Mouse (Mus musculus): ENCODE data around the gene Mafb. TPM values are rescaled to one million over a fixed set of nuclear protein-coding genes. Genes with fewer than 3 reads are reported as not detected.

Gene Mafb
- polyA plus RNA-seq, 1 experiment from 2014 or later: 4.9 TPM

- no peak overlapping the region for H3K9ac ChIP-seq (replicated peaks; ENCODE audit: low read length)
- no peaks in the 10 kb centered on the region for H3K36me3 ChIP-seq (replicated peaks; ENCODE audit: control insufficient read depth, insufficient read depth, low read depth, low read length)
- no peak overlapping the region for H3K4me3 ChIP-seq (ENCODE audit: low read depth, low read length)
- WGBS: 23% methylated on average over 7 of the region's 7 CpGs
- peak; percentile 48 for DNase-seq (ENCODE audit: low spot score)
- peak; percentile 60 for ATAC-seq (replicated peaks; ENCODE audit: insufficient number of reproducible peaks, low FRiP score, low TSS enrichment, low read depth)
- H3K9me3 ChIP-seq (replicated peaks; ENCODE audit: control insufficient read depth, low read length): no peaks in the 10 kb centered on the region
- H3K4me1 ChIP-seq (ENCODE audit: control insufficient read depth, insufficient read depth, low read length): no peaks in the 10 kb centered on the region; the same call in 1 of the 2 replicates
- H3K27ac ChIP-seq (replicated peaks; ENCODE audit: low read depth, low read length): no peak overlapping the region
- H3K27me3 ChIP-seq (ENCODE audit: control insufficient read depth, insufficient read depth, low read length): no peaks in the 10 kb centered on the region
- no peak overlapping the region for H3K4me2 ChIP-seq (ENCODE audit: low read depth, low read length)
Observed at GRCm38 (mm10) chr2:160348796-160349195, 18.1 kb downstream of the Mafb start.

- ATAC-seq (replicated peaks; ENCODE audit: insufficient number of reproducible peaks, low FRiP score, low TSS enrichment, low read depth) (no peak), DNase-seq (ENCODE audit: low spot score) (peak; percentile 28)
- Histone ChIP-seq H3K27me3 (ENCODE audit: control insufficient read depth, insufficient read depth, low read length) (no peaks in the 10 kb centered on the region), H3K4me3 (ENCODE audit: low read depth, low read length) (no peak overlapping the region), H3K9me3 (replicated peaks; ENCODE audit: control insufficient read depth, low read length) (no peaks in the 10 kb centered on the region), H3K4me2 (ENCODE audit: low read depth, low read length) (no peak overlapping the region), H3K27ac (replicated peaks; ENCODE audit: low read depth, low read length) (no peak overlapping the region), H3K9ac (replicated peaks; ENCODE audit: low read length) (no peak overlapping the region), H3K4me1 (ENCODE audit: control insufficient read depth, insufficient read depth, low read length) (no peaks in the 10 kb centered on the region), H3K36me3 (replicated peaks; ENCODE audit: control insufficient read depth, insufficient read depth, low read depth, low read length) (no peaks in the 10 kb centered on the region)
- WGBS: 51% methylated on average over 4 of the region's 4 CpGs
Observed at GRCm38 (mm10) chr2:160348072-160348604, 18.7 kb downstream of the Mafb start.

- no peaks in the 10 kb centered on the region for H3K36me3 ChIP-seq (replicated peaks; ENCODE audit: control insufficient read depth, insufficient read depth, low read depth, low read length)
- H3K27ac ChIP-seq (replicated peaks; ENCODE audit: low read depth, low read length): no peak overlapping the region
- no peaks in the 10 kb centered on the region for H3K27me3 ChIP-seq (ENCODE audit: control insufficient read depth, insufficient read depth, low read length)
- no peak overlapping the region for H3K4me3 ChIP-seq (ENCODE audit: low read depth, low read length)
- no peaks in the 10 kb centered on the region for H3K9me3 ChIP-seq (replicated peaks; ENCODE audit: control insufficient read depth, low read length)
- no peaks in the 10 kb centered on the region for H3K4me1 ChIP-seq (ENCODE audit: control insufficient read depth, insufficient read depth, low read length)
- no peak overlapping the region for H3K9ac ChIP-seq (replicated peaks; ENCODE audit: low read length)
- DNase-seq (ENCODE audit: low spot score): no peak
- ATAC-seq (replicated peaks; ENCODE audit: insufficient number of reproducible peaks, low FRiP score, low TSS enrichment, low read depth): no peak
- H3K4me2 ChIP-seq (ENCODE audit: low read depth, low read length): no peak overlapping the region
Observed at GRCm38 (mm10) chr2:160345644-160346043, 21.2 kb downstream of the Mafb start.

- no peak for ATAC-seq (replicated peaks; ENCODE audit: insufficient number of reproducible peaks, low FRiP score, low TSS enrichment, low read depth)
Observed at GRCm38 (mm10) chr2:160340121-160340520, 26.7 kb downstream of the Mafb start.

DNA sequence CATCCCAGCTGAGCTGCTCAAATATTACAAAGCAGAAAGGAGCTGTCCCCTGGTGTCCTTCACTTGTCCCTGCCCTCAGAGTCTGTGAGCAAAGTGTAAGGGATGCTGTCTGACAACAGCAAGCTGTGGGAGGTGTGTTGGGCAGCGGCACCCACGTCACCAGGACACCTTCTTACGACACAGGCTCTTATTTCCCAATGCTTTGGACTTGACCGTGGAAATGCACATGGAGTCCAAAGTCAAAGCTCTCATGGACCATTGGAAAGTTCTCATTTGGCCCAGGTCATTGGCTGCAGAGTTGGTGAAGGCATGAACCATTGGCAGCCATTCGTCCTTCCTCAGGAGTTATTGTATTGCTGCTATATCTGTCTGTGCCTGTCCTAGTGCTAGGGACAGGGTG lies 27.3 kb downstream of the Mafb start:
- no peak overlapping the region for H3K27ac ChIP-seq (replicated peaks; ENCODE audit: low read depth, low read length)
- H3K4me2 ChIP-seq (ENCODE audit: low read depth, low read length): no peak overlapping the region
- no peak for ATAC-seq (replicated peaks; ENCODE audit: insufficient number of reproducible peaks, low FRiP score, low TSS enrichment, low read depth)
- no peaks in the 10 kb centered on the region for H3K4me1 ChIP-seq (ENCODE audit: control insufficient read depth, insufficient read depth, low read length)
- H3K9me3 ChIP-seq (replicated peaks; ENCODE audit: control insufficient read depth, low read length): no peaks in the 10 kb centered on the region
- H3K36me3 ChIP-seq (replicated peaks; ENCODE audit: control insufficient read depth, insufficient read depth, low read depth, low read length): no peaks in the 10 kb centered on the region
- whole genome bisulfite sequencing: 92% methylated on average over 5 of the region's 5 CpGs
- DNase-seq (ENCODE audit: low spot score): no peak
- no peaks in the 10 kb centered on the region for H3K27me3 ChIP-seq (ENCODE audit: control insufficient read depth, insufficient read depth, low read length)
- H3K9ac ChIP-seq (replicated peaks; ENCODE audit: low read length): no peak overlapping the region
- no peak overlapping the region for H3K4me3 ChIP-seq (ENCODE audit: low read depth, low read length)

More at GRCm38 (mm10) chr2:160340121-160340520, 26.7 kb downstream of the Mafb start:
- Histone ChIP-seq H3K36me3 (replicated peaks; ENCODE audit: control insufficient read depth, insufficient read depth, low read depth, low read length) (no peaks in the 10 kb centered on the region), H3K4me3 (ENCODE audit: low read depth, low read length) (no peak overlapping the region), H3K4me1 (ENCODE audit: control insufficient read depth, insufficient read depth, low read length) (no peaks in the 10 kb centered on the region), H3K9ac (replicated peaks; ENCODE audit: low read length) (no peak overlapping the region), H3K27ac (replicated peaks; ENCODE audit: low read depth, low read length) (no peak overlapping the region), H3K4me2 (ENCODE audit: low read depth, low read length) (no peak overlapping the region), H3K27me3 (ENCODE audit: control insufficient read depth, insufficient read depth, low read length) (no peaks in the 10 kb centered on the region), H3K9me3 (replicated peaks; ENCODE audit: control insufficient read depth, low read length) (no peaks in the 10 kb centered on the region)
- 54% methylated on average over 4 of the region's 4 CpGs for WGBS
- no peak for DNase-seq (ENCODE audit: low spot score)

DNA sequence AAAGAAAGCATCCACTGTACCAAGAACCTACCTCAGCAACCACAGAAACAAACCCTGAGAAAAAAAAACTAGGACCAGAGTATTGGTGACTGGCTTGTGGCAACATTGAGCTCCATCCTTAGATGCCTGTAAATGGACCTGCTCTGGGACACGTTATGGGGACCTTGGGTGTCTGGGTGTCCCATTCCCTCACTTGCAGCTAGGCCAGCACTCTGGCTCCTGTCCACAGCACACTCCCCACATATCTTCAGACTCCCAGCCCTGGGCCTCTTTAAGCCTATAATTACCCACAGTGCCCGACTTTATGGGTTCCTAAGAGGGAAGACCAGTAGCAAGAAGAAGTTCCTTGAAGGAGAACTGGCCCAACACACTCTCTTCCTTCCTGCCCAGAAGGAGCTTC lies 30.8 kb downstream of the Mafb start:
- WGBS: 41% methylated on average over 2 of the region's 2 CpGs
- ATAC-seq (replicated peaks; ENCODE audit: insufficient number of reproducible peaks, low FRiP score, low TSS enrichment, low read depth) (no peak), DNase-seq (ENCODE audit: low spot score) (no peak)
- H3K27ac ChIP-seq (replicated peaks; ENCODE audit: low read depth, low read length): no peak overlapping the region
- no peaks in the 10 kb centered on the region for H3K27me3 ChIP-seq (ENCODE audit: control insufficient read depth, insufficient read depth, low read length)
- H3K4me1 ChIP-seq (ENCODE audit: control insufficient read depth, insufficient read depth, low read length): no peaks in the 10 kb centered on the region
- no peak overlapping the region for H3K9ac ChIP-seq (replicated peaks; ENCODE audit: low read length)
- H3K36me3 ChIP-seq (replicated peaks; ENCODE audit: control insufficient read depth, insufficient read depth, low read depth, low read length): no peaks in the 10 kb centered on the region
- H3K4me2 ChIP-seq (ENCODE audit: low read depth, low read length): no peak overlapping the region
- no peaks in the 10 kb centered on the region for H3K9me3 ChIP-seq (replicated peaks; ENCODE audit: control insufficient read depth, low read length)
- H3K4me3 ChIP-seq (ENCODE audit: low read depth, low read length): no peak overlapping the region

DNA sequence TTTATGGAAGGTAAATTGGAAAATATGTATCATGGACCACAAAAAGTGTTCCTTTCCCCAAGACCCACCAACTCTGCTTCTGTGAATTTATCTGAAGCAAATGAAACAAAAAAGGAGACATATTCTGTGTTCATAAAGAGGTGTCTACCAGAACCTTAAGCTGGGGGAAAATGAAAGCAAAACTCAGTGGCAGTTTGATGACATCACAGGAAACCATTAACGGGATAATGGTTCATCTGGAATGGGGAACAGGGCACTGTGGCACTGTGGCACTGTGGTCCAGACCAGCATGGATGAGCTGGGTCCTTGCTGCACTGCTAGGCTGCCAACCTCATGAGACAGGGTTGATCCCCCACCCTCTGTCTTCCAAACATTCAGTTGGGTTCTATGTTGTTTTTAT lies 31.8 kb downstream of the Mafb start:
- Histone ChIP-seq H3K4me1 (ENCODE audit: control insufficient read depth, insufficient read depth, low read length) (no peaks in the 10 kb centered on the region), H3K36me3 (replicated peaks; ENCODE audit: control insufficient read depth, insufficient read depth, low read depth, low read length) (no peaks in the 10 kb centered on the region), H3K27me3 (ENCODE audit: control insufficient read depth, insufficient read depth, low read length) (no peaks in the 10 kb centered on the region), H3K4me3 (ENCODE audit: low read depth, low read length) (no peak overlapping the region), H3K4me2 (ENCODE audit: low read depth, low read length) (no peak overlapping the region), H3K27ac (replicated peaks; ENCODE audit: low read depth, low read length) (no peak overlapping the region), H3K9ac (replicated peaks; ENCODE audit: low read length) (no peak overlapping the region), H3K9me3 (replicated peaks; ENCODE audit: control insufficient read depth, low read length) (no peaks in the 10 kb centered on the region)
- DNase-seq (ENCODE audit: low spot score) (no peak), ATAC-seq (replicated peaks; ENCODE audit: insufficient number of reproducible peaks, low FRiP score, low TSS enrichment, low read depth) (no peak)
- WGBS: 61% methylated on average over 1 of the region's 1 CpGs

- no peaks in the 10 kb centered on the region for H3K36me3 ChIP-seq (replicated peaks; ENCODE audit: control insufficient read depth, insufficient read depth, low read depth, low read length)
- WGBS: 74% methylated on average over 4 of the region's 4 CpGs
- H3K4me3 ChIP-seq (ENCODE audit: low read depth, low read length): no peak within 1 kb of the TSS
- no peaks in the 10 kb centered on the region for H3K4me1 ChIP-seq (ENCODE audit: control insufficient read depth, insufficient read depth, low read length)
- no peak within 1 kb of the TSS for H3K4me2 ChIP-seq (ENCODE audit: low read depth, low read length)
- no peaks in the 10 kb centered on the region for H3K9me3 ChIP-seq (replicated peaks; ENCODE audit: control insufficient read depth, low read length)
- no peak within 1 kb of the TSS for H3K27ac ChIP-seq (replicated peaks; ENCODE audit: low read depth, low read length)
- ATAC-seq (replicated peaks; ENCODE audit: insufficient number of reproducible peaks, low FRiP score, low TSS enrichment, low read depth) (no peak), DNase-seq (ENCODE audit: low spot score) (no peak)
- no peaks in the 10 kb centered on the region for H3K27me3 ChIP-seq (ENCODE audit: control insufficient read depth, insufficient read depth, low read length)
- no peak within 1 kb of the TSS for H3K9ac ChIP-seq (replicated peaks; ENCODE audit: low read length)
Observed at GRCm38 (mm10) chr2:160334111-160334661, 32.7 kb downstream of the Mafb start, which contains the start of gene Gm826. Gene Gm826, minus strand, starts transcription at chr2:160334162.

Measured in embryonic facial prominence, embryonic 11.5 days (tissue).